Mouse (Mus musculus) heart, adult 9 months (tissue): ENCODE data around the gene Golim4.

Experiments
- DNase-seq, 2 experiments: peaks; one replicate each; pipeline ENCODE4 v3.0.0; 2022; ENCODE audit warnings: low spot score in 2 of 2

Gene Golim4

DNA sequence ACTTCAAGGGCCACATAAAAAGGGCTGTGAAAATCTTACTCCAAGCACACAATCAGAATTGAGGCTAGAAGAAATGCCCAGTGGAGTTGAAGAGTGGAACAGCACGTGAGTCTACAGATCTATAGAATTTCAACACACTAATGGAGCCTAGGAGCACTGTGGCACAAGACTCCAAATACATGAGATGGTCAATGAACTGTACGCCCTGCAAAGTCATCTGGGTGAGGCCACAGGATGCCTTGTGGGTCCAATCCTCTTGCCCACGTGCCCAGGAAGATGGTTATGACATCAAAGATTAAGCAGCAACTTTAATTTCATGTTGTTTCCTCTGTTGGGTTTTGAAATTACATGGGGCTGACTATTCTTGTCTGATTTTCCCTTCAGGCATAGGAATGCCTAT is 30.4 kb downstream of the Golim4 start:
- DNase-seq: no peak

DNA sequence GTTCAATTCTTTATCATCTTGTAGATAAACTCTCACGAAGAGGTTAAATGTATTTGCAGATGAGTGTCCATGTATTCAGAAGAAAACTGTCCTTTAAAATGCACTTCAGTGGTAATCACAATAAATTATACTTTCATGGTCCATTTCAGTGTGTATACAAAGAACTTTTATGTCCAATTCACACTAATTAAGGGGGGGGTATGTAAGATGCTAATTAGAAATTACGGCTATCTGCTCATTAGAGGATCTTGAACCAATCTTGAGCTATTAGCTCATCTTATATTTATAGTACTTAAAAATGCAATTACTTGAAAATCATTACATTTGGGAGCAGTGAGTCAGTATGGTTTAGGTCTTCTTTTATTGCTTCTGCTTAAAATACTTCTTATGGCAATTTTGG is 31.6 kb downstream of the Golim4 start:
- DNase-seq: no peak

DNA sequence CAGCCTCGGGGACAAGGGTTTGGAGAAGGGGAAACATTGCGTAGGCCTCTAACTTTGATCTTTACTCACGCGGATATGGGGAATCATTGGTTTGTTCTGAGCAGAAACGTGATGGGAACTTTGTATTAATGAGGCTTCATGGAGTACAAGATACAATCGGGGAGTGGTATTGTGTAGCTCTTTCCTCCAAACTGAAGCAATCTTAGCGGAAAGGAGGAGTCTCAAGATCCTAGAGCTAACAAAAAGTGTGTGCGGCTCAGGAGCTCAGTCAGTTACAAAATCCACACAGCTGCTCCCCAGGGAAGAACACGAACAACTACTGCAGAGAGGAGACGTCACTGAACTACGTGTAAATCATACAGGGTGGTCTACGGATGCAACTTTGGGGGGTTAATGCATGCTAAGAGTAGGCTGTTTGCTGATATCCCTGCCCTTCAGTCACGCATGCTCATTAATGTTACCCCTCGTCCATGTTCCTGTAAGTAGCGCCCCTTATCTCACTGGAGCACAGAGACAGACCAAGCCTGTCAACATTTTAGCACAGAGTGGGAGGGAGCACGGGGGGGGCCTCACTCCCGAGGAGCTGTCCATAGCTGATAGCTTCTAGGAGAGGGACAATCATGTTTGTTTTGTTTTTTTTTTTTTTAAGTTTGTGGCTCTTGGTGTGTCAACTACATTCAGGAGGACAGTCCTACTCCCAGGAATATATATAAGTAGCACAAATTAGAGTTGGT is 38.8 kb downstream of the Golim4 start:
- peak in 1 of 2 experiments; percentile 2 for DNase-seq

DNA sequence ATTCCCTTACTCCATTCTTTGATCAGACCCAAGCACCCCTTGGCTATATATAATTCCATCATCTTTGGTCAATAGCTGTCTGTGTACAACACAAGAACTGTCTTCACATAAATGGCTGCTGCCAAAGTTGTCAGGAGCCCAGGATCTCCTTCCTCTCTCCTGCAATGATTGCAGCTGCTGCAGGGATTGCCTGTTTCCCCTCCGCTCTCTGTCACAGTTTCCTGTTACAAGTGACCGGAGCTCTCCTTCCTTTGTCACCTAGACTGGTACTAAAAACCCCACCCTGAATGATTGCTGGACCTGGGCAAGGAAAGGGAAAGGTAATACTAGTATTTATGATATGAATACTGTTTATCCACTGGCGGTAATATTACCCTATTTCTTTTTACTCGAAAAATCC is 44.0 kb downstream of the Golim4 start:
- DNase-seq: no peak

DNA sequence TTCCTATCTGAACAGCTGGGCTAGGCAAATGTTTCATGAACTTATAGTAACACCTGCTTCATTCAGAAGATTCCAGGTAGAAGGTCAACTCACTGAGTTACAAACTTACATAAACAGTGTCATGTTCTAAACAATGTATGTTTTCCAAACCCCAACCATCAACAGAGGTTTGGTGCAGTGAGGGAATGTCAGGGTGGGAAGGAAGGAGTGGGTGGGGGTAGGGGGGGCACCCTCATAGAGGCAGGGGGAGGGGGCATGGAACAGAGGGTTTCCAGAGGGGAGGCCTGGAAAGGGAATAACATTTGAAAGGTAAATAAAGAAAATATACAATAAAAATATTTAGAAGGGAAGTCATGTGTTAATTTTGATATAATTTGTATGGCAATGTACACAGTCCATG is 46.0 kb downstream of the Golim4 start:
- no peak for DNase-seq

DNA sequence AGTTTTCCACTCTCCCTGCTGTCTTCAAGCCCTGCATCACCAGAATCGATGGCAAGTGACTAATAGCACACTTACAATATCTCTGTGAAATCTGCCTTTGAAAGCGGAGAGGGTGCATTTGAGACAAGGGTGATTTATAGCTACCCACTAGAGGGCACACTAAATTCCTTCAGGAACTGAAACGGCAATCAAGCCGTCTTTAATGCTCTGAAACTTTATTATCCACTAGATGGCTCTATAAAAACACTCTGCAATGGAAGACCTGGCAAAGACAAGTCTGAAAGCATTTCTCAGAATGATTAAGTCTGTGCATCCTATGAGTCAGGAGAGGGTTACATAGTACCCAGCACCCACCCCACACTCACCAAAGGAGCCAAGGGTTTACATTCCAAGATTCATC is 46.5 kb downstream of the Golim4 start:
- peak; percentile 15 to 41 for DNase-seq

DNA sequence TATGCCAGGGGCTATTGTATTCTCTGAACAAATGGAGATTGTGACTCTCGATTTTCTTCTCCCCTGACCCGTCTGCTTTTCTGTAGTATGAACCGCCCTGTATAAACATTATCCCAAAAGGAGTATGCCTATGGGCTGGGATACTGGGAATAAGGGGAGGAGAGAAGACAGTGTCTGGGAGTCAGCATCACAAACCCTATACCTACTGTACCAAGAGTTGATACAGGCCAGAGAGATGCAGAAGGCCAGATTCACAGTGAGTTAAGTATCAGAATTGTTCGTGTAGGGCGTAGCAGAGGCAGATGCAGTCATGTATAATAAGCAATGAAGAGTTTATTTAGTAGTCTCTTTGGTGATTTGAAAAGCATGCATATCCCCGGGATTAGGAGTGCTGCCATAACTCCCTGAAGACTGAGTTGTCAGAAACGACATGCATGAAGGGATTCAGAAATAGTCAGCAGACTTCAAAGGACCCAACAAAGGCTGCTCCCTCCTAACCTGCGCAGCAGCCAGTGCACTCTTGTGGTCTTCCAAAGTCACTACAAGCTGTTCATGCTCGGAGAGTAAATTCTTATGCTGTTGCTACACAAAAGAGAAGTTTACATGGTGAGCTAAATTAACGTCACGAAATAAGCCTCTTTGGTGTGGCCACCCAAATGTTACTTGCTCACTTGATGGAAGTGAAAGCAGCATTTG is 54.7 kb downstream of the Golim4 start:
- no peak for DNase-seq

DNA sequence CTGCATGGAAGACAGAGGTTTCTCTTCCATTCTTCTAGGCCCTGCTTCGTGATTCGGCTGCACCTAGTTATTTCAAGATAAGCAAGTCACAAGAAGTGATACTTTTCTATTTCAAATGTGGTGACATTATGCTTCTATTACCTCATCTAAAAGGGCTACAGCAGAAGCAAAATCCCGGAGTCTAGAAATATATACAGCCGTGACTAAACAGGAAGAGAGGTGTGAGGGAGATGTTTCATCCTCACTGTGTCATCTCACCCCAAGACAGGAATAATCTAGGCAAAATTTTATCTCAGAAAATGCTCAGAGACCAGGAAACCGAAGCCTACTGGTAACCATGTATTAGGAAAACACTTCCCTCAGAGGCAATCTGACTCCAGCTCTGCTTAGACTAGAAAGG is 61.7 kb downstream of the Golim4 start:
- no peak for DNase-seq

DNA sequence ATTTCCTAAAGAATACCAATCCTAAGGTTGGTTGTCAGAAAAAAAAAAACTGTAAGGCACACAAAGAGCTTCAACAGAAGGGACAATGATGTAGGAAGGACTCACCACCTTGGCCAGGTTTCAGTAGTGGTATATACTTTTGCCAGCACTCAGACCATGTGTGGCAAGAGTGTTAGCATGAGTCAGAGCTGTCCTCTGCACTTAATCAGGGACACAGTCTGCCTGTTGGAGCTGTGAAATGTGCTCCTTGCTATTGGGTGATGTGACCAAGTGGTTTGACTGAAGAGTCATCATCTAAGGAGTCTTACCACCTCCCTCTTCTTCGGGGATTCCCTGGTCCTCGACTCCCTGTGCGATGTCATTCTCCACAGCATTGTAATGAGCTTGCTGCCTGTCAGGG is 65.2 kb downstream of the Golim4 start:
- no peak for DNase-seq

DNA sequence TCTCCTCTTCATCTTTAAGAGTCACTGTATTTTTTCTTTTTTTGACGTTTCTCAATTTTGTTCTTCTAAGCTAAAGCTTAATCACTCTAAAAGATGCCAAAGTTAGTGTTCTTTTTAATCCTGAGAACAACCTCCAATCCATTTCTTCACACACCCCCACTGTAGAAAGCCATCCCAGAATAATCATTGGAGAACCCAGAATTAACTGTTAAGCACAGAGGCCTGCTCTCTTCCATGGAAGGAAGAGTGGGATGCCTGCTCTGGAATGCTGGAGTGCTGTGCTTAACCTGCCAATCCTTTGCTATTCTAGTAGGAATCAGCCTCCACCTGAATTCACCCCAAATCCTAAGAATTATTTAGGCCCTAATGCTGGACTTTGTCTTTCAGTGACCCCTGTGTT is 67.4 kb downstream of the Golim4 start:
- DNase-seq: no peak

DNA sequence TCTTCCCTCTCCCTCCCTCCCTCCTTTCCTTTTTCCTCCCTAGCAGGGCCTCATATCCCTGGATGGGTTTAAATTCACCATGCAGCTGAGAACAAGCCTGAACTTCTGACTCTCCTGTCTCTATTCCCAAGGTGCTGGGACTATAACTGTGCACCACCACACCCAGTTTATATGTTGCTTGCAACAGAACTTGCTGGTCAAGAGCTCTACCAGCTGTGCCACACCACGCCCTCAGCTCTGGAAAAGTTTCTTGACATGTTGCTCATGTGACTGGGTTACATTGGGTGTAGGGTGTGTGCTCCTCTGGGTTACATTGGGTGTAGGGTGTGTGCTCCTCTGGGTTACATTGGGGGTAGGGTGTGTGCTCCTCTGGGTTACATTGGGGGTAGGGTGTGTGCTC is 75.2 kb downstream of the Golim4 start:
- DNase-seq: peak in 1 of 2 experiments; percentile 4

DNA sequence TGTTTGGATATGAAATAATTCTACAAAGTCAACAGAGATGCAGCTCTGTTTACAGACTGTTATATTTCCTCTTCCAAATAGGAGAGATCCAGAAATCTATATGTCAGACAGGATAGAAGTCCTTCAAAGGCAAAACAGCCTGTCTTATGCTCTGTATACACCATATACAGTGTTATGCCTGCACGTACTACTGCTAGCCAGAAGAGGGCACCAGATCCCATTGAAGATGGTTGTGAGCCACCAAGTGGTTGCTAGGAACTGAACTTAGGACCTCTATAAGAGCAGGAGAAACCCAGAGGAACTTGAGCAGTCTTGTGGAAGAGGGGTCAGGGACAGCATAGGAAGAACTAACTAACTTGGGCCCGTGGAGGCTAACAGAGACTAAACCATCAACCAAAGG is 77.5 kb downstream of the Golim4 start:
- DNase-seq: no peak

DNA sequence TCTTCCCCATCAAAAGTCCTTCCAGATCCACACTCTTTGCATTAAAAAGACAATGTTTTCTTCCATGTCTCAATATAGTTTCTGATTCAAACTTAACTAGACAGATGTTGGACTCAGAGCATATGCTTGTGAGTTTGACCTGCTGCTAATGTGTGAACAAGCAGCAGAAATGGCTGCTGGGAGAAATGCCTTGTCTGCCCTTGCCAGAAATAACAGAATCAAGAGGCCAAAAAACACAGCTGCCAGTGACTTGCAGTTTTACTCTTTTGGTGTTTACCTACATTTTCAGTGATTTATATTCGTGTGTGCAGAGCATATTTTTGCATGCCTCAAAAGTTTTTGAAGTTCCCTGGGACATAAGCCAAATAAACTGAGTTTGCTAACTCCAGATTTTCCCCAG is 87.9 kb downstream of the Golim4 start:
- peak; percentile 36 to 64 for DNase-seq

DNA sequence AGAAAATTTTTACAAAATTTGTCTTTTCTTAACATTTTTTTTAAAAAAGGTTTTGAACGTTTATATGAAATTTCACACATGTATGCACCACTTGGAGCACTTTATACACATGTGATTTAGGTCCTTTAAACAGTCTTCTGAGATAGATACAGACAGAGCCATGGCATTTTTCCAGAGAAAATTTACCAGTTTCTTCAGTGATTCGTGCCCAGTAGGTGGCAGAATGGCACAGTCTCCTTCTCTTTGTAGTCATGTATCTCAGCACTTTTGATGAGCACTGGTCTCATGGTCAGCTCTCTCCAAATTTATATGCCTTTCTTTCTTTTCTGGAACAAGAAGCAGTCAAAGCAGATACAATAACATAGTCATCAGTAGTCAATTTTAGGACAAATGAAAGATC is 92.5 kb downstream of the Golim4 start:
- no peak for DNase-seq

DNA sequence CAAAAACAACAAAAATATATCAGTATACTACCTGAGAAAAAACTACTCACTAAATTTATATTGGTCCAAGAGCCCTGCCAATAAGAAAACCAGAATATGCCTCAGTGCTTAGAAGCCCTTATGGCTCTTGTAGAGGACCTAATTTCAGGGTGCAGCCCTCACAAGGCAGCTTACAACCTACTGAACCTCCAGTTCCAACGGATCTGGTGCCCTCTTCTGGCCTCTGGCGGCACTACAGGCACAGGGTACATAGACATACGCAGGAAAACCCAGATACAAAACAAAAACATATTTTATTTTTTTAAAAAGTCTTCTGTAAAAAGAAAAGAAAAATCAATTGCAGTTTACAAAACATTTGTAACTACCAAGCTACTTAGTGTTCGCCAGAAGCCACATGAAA is 95.1 kb downstream of the Golim4 start:
- peak in 1 of 2 experiments; percentile 30 for DNase-seq

DNA sequence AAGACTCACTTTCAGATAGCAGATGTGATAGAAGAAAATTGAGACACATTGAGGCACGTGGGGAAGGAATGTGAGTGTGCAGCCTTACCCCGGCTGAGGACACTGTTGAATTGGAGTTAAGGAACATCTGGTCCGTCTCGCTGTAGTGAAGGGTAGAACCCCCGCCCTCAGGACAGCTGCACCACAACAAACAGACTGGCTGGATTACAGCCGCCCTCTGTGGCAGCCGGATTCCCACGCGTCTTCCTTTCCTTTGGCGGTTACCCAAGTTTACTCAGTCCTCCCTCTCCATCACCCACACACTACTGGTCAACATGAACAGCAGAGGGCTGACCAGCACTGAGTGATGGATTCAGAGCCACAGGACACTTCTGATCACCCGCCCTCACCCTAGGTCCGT is 96.0 kb downstream of the Golim4 start:
- peak; percentile 84 to 85 for DNase-seq

DNA sequence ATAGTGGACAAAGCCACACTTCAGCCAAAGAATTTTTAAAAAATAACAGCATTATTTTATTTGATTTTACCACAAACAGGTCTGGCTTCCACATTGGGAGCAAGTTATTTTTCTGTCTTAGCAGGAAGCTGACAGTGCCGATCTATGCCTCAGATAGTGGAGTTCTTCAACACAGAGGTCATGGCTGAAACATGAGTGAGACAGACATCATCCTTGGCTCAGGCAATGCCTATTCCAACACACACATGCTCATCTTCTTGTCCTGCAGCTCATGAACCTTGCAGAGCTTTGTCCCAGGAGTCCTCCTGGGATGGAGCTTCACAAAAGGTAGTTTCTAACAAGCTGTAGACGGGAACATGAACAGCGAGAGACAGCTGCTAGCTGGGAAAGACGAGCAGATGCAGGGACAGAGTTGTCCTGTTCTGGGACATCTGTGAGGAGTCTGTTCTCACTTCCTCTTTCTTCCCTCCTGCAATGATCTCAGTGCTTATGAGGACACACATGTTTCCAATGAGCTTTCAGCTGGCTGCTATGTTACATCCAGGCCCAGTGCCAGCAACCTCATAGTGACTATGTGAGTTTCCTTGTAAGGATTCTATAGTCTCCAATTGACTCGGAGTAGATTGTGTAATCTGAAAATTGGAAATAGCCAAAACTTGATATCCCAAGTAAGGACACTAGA is 121.3 kb downstream of the Golim4 start:
- DNase-seq: peak; percentile 46 to 54

DNA sequence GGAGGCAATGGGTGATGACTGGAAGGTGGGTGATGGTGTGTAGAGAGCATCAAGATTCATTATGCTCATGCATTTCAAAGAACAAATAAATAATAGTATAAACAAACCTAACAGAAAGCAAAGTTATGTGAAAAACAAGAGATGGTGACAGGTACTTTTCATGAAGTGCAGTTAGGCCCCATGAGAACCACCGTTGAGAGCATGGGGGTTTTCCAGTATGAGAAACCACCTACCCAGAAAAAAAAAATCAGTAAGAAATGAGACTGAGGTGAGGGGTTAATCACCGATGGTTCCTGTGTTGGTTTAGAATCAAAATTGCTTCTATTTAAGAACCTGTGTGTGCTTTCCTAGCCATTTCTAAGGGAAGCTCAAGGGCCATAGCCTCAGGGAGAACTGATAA is 121.9 kb downstream of the Golim4 start:
- no peak for DNase-seq
